Mouse (Mus musculus) embryonic facial prominence, embryonic 15.5 days (tissue): ENCODE measurements around the gene Rock2. TPM values are rescaled to one million over a fixed set of nuclear protein-coding genes. Genes with fewer than 3 reads are reported as not detected.

Experiments used
- ATAC-seq: fragments of 200-750 bp; cut with Nextera tagmentation; 2 replicates; pipeline ENCODE4 v1.8.0; 2017; ENCODE audit warnings: low read depth, moderate TSS enrichment; ENCODE audit not compliant: insufficient number of reproducible peaks, low FRiP score, low TSS enrichment
- H3K27ac ChIP-seq: fragments of 300-500 bp; sonication (generic); replicated peaks from 2 replicates; pipeline ENCODE4 v1.5.1; 2015; ENCODE audit warnings: mild to moderate bottlenecking, inconsistent platforms
- H3K27me3 ChIP-seq: fragments of 300-500 bp; sonication (generic); 2 replicates; pipeline ENCODE4 v1.6.1; 2015; ENCODE audit warnings: inconsistent platforms
- H3K36me3 ChIP-seq: fragments of 300-500 bp; sonication (generic); 2 replicates; pipeline ENCODE4 v1.6.1; 2015; ENCODE audit warnings: mild to moderate bottlenecking, inconsistent platforms
- H3K4me1 ChIP-seq: fragments of 300-500 bp; sonication (generic); 2 replicates; pipeline ENCODE4 v1.6.1; 2015; ENCODE audit warnings: inconsistent platforms
- H3K4me2 ChIP-seq: fragments of 300-500 bp; sonication (generic); replicated peaks from 2 replicates; pipeline ENCODE4 v1.6.1; 2015; ENCODE audit warnings: mild to moderate bottlenecking, inconsistent platforms
- H3K4me3 ChIP-seq: fragments of 300-500 bp; sonication (generic); replicated peaks from 2 replicates; pipeline ENCODE4 v1.5.1; 2015; ENCODE audit warnings: mild to moderate bottlenecking, inconsistent platforms
- H3K9ac ChIP-seq: fragments of 300-500 bp; sonication (generic); 2 replicates; pipeline ENCODE4 v1.6.1; 2015; ENCODE audit warnings: inconsistent platforms
- H3K9me3 ChIP-seq: fragments of 300-500 bp; sonication (generic); replicated peaks from 2 replicates; pipeline ENCODE4 v1.6.1; 2016; ENCODE audit warnings: inconsistent platforms
- WGBS: fragments of 180-500 bp; shearing (Covaris S2); methylation state at CpG from one replicate; pipeline ENCODE4 v1.1.7; 2015; 5-methylcytosine and 5-hydroxymethylcytosine counted together
- polyA plus RNA-seq: library from polyadenylated mRNA; unstranded; fragments of >200 nt; fragmentation: Nextera tagmentation; extraction: Ambion mirVana; gene quantifications from 2 replicates; pipeline ENCODE4 v1.2.1, GENCODE M21; 2015

Rock2 gene
- polyA plus RNA-seq, 1 experiment from 2014 or later = 17.9 TPM

DNA sequence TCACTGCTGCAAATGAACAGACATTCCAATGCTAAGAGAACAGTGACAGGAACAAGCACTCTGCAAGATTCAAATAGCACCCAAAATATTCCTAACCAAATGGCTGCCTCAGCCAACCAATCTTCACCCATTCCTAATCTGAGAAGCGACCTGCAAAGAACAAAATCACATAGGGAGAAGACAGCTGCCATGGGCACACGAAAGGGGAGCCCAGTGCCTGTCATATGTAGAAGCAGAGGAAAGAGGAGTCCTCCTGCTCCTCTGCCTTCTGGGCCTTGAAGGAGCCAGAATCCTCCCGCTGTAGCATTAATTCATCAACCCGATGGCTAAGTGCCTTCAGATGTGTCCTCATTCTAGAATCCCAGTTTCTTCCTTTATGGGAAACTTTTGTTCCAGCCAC, 10.2 kb upstream of the Rock2 start:
- no peak overlapping the region for H3K9ac ChIP-seq

GRCm38 (mm10) chr12:16886354-16886753, 8.3 kb upstream of the Rock2 start:
- Histone ChIP-seq H3K27ac (no peak overlapping the region), H3K9me3 (no peaks in the 10 kb centered on the region), H3K36me3 (no peaks in the 10 kb centered on the region), H3K4me3 (no peak overlapping the region), H3K27me3 (no peaks in the 10 kb centered on the region), H3K9ac (no peak overlapping the region), H3K4me1 (no peaks in the 10 kb centered on the region), H3K4me2 (no peak overlapping the region)
- 84% methylated on average over 6 of the region's 6 CpGs for WGBS
- no peak for ATAC-seq

More for the DNA sequence above, 10.2 kb upstream of the Rock2 start:
- Histone ChIP-seq H3K27ac (no peak overlapping the region), H3K27me3 (no peaks in the 10 kb centered on the region), H3K4me1 (no peaks in the 10 kb centered on the region), H3K9me3 (no peaks in the 10 kb centered on the region), H3K4me2 (no peak overlapping the region), H3K4me3 (no peak overlapping the region), H3K36me3 (no peaks in the 10 kb centered on the region)
- 90% methylated on average over 4 of the region's 4 CpGs for whole genome bisulfite sequencing
- ATAC-seq = no peak

DNA sequence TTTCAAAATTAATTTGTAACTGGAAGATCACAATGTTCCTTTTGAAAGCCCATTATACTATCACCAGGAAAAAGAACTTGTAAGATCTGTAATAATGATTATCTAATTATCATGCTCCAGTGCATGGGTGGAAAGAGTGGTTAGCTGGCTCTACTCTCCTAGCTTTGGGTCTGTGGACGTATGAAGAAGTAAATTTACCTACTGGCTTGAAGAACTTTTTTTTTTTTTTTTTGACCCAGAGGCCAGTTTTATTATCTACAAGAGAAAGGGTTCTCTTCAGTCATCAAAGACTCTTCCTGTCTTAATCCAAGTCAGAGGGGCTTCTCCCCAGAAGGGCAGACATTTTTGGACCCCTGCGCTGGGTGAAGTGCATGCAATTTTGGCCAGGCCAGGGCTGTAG, 1.7 kb upstream of the Rock2 start:
- H3K4me3 ChIP-seq = no peak overlapping the region
- no peak overlapping the region for H3K4me2 ChIP-seq
- no peak overlapping the region for H3K9ac ChIP-seq
- 83% methylated on average over 2 of the region's 2 CpGs for WGBS
- no peaks in the 10 kb centered on the region for H3K9me3 ChIP-seq
- H3K4me1 ChIP-seq = peaks cover 22% of the 10 kb centered on the region
- no peak overlapping the region for H3K27ac ChIP-seq
- ATAC-seq = no peak
- no peaks in the 10 kb centered on the region for H3K36me3 ChIP-seq
- no peaks in the 10 kb centered on the region for H3K27me3 ChIP-seq

DNA sequence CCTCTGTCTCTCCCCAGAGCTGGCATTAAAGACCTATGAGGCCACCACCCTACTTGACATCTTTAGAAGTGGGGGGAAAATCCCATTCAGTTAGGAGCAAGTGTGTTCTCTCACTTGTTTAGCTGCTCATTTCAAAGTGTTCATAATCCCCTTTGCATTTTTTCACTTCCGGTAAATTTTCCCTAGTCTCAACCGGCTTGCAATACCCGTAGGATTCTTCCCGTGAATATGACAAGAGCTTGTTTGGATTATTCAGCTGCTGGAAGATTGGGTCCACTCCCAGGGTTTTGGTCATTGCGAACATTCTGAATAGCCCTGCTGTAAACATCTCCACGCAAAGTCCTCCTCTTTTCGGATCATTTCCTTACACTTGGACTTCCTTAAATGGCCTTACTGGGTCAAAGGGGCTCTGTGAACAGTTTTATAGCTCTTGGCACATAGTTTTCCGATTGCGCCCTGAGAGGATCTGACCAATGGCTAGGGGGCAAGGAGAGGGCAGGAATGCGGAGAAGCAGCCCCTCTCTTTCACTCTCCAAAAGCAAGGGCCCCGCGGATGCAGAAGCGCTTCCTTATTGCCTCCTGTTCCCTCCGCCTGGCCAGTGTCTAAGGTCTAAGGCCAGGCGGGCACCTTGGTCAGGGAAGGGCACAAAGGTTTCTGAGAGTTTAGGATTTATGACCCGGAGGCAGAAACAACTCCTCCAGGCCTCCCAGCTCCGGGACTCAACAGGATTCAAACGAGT, 869 bp upstream of the Rock2 start:
- peak overlapping the region; percentile 97 for H3K27ac ChIP-seq
- no peak for ATAC-seq
- H3K27me3 ChIP-seq = no peaks in the 10 kb centered on the region
- H3K4me3 ChIP-seq = peak overlapping the region; percentile 91
- H3K36me3 ChIP-seq = no peaks in the 10 kb centered on the region
- peak overlapping the region; percentile 69 for H3K9ac ChIP-seq
- H3K9me3 ChIP-seq = no peaks in the 10 kb centered on the region
- WGBS = 4% methylated on average over 18 of the region's 18 CpGs
- peaks cover 22% of the 10 kb centered on the region for H3K4me1 ChIP-seq
- H3K4me2 ChIP-seq = peak overlapping the region; percentile 68

GRCm38 (mm10) chr12:16895221-16895928, 680 bp downstream of the Rock2 start:
- H3K9ac ChIP-seq = peak overlapping the region; percentile 85
- WGBS = under 1% methylated on average over 38 of the region's 41 CpGs
- peak; percentile 15 for ATAC-seq
- H3K27ac ChIP-seq = peak overlapping the region; percentile 97
- no peaks in the 10 kb centered on the region for H3K36me3 ChIP-seq
- H3K9me3 ChIP-seq = no peaks in the 10 kb centered on the region
- H3K4me2 ChIP-seq = peak overlapping the region; percentile 68
- H3K4me3 ChIP-seq = peak overlapping the region; percentile 91
- H3K4me1 ChIP-seq = peaks cover 22% of the 10 kb centered on the region
- H3K27me3 ChIP-seq = no peaks in the 10 kb centered on the region

DNA sequence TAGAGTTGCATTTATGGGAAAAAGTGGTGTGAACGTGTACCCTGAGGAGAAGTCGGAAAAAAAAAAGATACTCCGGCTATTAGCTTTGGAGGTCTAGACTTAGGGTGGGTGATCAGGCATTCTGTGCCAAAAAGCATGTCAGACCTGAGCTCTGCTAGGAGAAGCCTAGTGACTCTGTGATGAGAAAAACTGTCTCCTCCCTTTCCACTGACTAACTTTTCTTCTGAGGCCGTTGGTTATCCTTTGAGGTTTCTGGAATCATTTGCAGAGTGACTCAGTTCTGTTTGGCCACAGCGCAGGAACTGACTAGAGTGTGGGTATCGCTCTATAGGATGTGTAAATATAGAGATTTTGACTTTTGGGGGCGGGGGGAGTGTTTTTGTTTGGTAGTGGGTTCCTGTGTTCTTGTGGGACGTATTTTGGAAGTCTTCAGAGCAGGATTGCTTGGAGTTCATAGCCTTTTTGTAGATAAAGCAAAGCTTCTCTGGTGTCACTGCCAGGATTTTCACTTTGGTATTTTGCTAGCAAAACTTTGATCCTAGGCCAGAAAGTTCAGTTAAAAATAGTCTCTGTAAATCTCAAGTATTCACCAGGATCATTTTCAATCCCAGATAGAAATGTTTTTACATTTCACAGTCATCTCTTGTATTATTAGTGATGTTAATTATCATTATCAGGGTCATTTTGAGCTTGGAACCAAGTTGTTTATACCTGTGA, 1.5 kb downstream of the Rock2 start:
- Histone ChIP-seq H3K9me3 (no peaks in the 10 kb centered on the region), H3K4me3 (peak overlapping the region; percentile 91), H3K36me3 (no peaks in the 10 kb centered on the region), H3K9ac (peak overlapping the region; percentile 85), H3K27ac (peak overlapping the region; percentile 97), H3K4me2 (peak overlapping the region; percentile 68), H3K4me1 (peaks cover 27% of the 10 kb centered on the region), H3K27me3 (no peaks in the 10 kb centered on the region)
- ATAC-seq = no peak
- 11% methylated on average over 8 of the region's 8 CpGs for WGBS

- Histone ChIP-seq H3K36me3 (no peaks in the 10 kb centered on the region), H3K9ac (no peak overlapping the region), H3K27me3 (no peaks in the 10 kb centered on the region), H3K4me1 (peaks cover 27% of the 10 kb centered on the region), H3K4me2 (no peak overlapping the region), H3K27ac (no peak overlapping the region), H3K9me3 (no peaks in the 10 kb centered on the region), H3K4me3 (0 out of 2 replicates have a peak overlapping the region, but pooled peaks have one; percentile 2)
- WGBS = 61% methylated on average over 2 of the region's 2 CpGs
- no peak for ATAC-seq
Measured at GRCm38 (mm10) chr12:16897225-16897624, 2.5 kb downstream of the Rock2 start.

DNA sequence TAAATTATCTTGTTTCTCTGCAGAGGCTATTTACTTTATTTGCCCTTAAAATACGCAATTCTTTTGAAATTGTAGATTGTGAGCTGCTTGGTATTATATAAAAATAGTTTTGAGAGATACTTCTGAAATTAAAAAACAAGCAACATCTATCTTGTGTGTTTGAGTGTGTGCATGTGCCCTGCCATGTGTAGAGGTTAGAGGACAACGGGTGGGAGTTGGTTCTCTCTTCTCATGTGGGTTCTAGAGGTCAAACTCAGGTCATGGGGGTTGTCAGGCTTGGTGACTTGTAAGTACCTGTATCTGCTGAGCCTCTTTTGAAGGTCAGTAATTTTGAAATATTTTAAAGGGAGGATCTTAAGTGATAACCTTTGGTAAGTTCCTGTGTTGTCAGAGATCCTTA, 3.5 kb downstream of the Rock2 start:
- no peak overlapping the region for H3K27ac ChIP-seq
- H3K4me2 ChIP-seq = no peak overlapping the region
- ATAC-seq = no peak
- H3K9ac ChIP-seq = no peak overlapping the region
- no peaks in the 10 kb centered on the region for H3K27me3 ChIP-seq
- H3K36me3 ChIP-seq = no peaks in the 10 kb centered on the region
- 42% methylated on average over 2 of the region's 2 CpGs for WGBS
- no peaks in the 10 kb centered on the region for H3K9me3 ChIP-seq
- peaks cover 27% of the 10 kb centered on the region for H3K4me1 ChIP-seq
- H3K4me3 ChIP-seq = no peak overlapping the region

DNA sequence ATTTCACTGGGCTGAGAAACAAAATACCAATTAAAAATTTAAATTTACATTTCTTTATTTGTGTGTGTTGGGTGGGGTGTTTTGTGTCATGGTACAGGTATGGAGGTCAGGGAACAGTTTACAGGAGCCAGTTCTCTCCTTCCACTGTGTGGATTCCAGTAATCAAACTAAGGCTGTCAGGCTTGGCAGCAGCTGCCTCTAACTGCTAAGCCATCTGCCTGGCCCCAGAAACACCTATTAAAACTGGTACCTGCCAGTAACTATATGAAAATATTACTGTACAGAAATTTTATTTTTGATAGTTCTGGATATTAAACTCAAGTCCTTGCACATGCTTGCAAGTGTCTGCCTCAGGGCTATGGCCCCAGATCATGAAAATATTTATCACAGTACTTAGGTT, 4.1 kb downstream of the Rock2 start:
- no peak overlapping the region for H3K4me3 ChIP-seq
- H3K4me2 ChIP-seq = no peak overlapping the region
- H3K9ac ChIP-seq = no peak overlapping the region
- no peak overlapping the region for H3K27ac ChIP-seq
- ATAC-seq = no peak
- H3K27me3 ChIP-seq = no peaks in the 10 kb centered on the region
- H3K36me3 ChIP-seq = no peaks in the 10 kb centered on the region
- no peaks in the 10 kb centered on the region for H3K9me3 ChIP-seq
- peaks cover 23% of the 10 kb centered on the region for H3K4me1 ChIP-seq

DNA sequence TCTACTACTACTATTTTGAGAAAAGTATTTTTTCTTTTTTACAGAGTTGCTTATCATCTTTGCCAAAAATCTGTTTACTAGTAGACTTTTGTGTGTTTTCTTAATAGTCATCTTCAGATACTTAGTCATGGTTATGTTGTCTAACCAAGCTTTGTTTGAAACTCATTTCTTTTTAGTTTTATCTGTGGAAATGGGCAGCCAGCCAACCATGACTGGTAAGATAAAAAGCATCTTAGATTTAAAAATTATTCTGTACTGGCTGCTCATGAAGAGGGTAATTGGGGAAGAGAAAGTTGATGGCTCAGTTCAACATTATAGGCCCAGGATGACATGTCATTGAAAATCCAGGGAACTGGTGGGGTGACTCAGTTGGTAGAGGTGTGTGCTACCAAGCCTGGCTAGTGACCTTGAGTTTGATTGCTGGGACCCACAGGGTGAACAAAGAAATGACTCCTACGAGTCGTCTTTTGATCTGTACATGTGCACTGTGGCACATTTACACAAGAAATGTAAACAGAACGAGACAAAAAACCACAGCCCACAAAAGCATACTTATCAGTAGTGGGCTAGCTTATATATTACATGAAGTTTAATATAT, 6.0 kb downstream of the Rock2 start:
- H3K27ac ChIP-seq = no peak overlapping the region
- WGBS = 40% methylated on average over 3 of the region's 3 CpGs
- H3K36me3 ChIP-seq = no peaks in the 10 kb centered on the region

More for the DNA sequence above, 6.0 kb downstream of the Rock2 start:
- no peak for ATAC-seq
- Histone ChIP-seq H3K4me3 (no peak overlapping the region), H3K4me2 (no peak overlapping the region), H3K9ac (no peak overlapping the region), H3K9me3 (no peaks in the 10 kb centered on the region), H3K27me3 (no peaks in the 10 kb centered on the region), H3K4me1 (peaks cover 19% of the 10 kb centered on the region)
